Mouse (Mus musculus): Measurements from ENCODE around the gene Lrp10. TPM values are rescaled to one million over a fixed set of nuclear protein-coding genes. Genes with fewer than 3 reads are reported as not detected.
A peak's percentile ranks its signal among the peaks of the same experiment; 100 is the strongest.

The Lrp10 gene
- total RNA-seq, 4 experiments from 2014 or later, result 32.0 to 44.8 (median 36.7) TPM

- peak in 1 of 2 experiments; percentile 48 for DNase-seq (ENCODE audit: low spot score in 2 of 2)
These were observed 30.8 kb upstream of the Lrp10 start for GRCm38 (mm10) chr14:54432837-54433830.

GRCm38 (mm10) chr14:54433941-54434531 lies 29.9 kb upstream of the Lrp10 start:
- DNase-seq (ENCODE audit: low spot score in 2 of 2), result no peak

DNA sequence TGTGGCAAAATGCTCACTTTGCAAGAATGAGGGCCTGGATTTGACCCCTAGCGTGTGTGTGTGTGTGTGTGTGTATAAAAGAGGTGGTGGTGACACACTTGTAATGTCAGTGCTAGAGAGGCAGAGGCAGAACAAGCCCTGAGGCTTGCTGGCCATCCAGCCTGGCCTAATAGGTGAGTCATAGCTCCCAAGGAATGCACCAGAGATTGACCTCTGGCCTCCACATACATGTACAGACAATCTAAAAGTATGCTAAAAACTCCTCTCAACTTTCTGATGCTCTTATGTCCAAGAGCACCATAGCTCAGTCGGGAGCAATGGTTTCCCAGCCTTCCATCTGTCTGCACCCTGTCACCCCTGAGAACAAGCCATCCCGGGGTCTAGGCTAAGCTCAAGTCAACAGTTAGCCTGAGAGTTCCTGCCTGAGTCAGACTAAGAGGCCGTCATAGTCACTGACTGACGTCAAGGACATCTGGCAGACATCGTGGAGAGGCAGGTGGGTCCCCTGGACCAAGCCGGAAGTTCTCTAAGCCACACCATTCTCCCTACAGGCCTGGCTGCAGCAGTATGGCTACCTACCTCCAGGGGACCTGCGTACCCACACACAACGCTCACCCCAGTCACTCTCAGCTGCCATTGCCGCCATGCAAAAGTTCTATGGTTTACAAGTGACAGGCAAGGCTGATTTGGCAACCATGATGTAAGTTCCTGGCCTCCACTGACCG lies 28.6 kb upstream of the Lrp10 start:
- no peak for DNase-seq (ENCODE audit: low spot score in 2 of 2)

GRCm38 (mm10) chr14:54439155-54439554 lies 24.8 kb upstream of the Lrp10 start:
- DNase-seq (ENCODE audit: low spot score in 2 of 2), result no peak

DNA sequence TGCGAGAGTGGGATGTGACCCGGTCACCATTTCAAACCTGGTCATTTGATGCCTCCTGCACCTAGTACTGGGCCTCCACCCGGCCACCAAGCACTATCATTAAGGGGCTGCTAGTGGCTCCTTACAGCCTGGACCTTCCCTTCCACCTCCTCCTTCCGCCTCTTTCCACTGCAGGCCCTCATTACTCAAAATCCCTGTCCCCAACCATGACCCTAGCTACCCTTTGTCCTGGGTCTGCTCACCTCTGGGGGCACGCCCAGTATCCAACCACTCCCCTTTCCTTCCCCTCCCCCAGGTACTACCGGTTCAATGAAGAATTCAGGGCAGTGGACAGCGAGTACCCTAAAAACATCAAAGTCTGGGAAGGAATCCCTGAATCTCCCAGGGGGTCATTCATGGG lies 24.3 kb upstream of the Lrp10 start:
- no peak for DNase-seq (ENCODE audit: low spot score in 2 of 2)

- no peak for DNase-seq (ENCODE audit: low spot score in 2 of 2)
These were observed 23.4 kb upstream of the Lrp10 start for GRCm38 (mm10) chr14:54440538-54440937.

- no peak for DNase-seq (ENCODE audit: low spot score in 2 of 2)
These were observed 22.6 kb upstream of the Lrp10 start for GRCm38 (mm10) chr14:54441365-54441764.

DNA sequence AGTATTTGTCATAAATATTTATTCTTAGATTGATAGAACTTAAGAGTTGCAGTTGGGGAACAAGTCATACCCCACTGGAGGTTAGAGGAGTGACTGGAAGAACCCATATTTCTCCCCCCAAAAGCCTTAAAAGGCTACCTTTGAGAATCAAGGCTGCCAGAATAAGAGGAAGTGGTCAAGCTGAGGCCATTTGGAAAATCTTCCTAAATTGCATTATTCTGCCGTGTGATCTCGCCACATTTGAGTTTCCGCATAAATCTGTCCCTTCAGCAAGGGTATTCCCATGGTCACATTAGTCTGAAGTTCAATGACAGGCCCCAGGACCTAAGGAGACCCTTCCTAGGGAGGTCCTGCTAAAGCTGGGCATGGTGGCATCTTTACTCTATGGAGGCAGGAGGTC lies 21.4 kb upstream of the Lrp10 start:
- no peak for DNase-seq (ENCODE audit: low spot score in 2 of 2)

DNA sequence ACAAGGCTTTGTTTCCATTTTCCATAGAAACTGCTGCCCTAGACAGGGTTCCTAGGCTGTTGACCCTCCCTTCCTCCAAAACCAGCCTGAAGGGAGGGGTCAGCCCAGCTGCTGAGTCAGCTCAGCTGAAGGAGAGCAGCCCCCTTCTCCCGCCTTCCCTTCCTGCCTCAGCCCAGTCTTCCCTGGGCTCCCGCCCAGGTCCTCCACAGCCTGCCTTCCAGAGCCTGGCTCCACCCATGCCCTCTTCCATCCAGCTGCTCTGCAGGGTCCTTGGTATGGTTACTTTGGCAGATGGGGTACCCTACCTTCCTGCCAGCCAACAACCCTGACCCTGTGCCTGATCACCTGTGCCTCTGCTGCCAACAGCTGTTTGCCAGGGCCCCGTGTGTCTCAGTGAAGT lies 20.7 kb upstream of the Lrp10 start:
- DNase-seq (ENCODE audit: low spot score in 2 of 2), result no peak

GRCm38 (mm10) chr14:54443712-54444618 lies 20.0 kb upstream of the Lrp10 start:
- DNase-seq (ENCODE audit: low spot score in 2 of 2), result no peak

DNA sequence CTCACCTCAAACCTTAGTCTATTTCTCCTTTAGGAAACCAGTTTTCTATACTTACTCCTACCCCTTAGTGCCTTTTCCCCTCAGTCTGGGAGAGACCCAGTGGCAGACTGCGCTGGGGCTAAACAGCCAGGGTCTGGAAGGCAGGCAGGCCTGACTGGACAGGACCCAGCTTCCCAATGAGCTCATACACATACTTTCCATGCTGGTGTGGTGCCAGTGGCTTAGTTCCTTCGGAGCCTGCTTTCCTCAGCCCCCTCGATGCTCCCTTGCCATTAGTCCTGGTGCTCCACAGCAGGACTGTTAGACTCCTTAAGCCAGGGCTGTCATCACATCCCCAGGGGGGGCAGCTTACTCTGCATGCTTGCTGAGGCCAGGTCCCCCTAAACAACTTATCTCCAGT lies 18.5 kb upstream of the Lrp10 start:
- DNase-seq (ENCODE audit: low spot score in 2 of 2), result no peak

DNA sequence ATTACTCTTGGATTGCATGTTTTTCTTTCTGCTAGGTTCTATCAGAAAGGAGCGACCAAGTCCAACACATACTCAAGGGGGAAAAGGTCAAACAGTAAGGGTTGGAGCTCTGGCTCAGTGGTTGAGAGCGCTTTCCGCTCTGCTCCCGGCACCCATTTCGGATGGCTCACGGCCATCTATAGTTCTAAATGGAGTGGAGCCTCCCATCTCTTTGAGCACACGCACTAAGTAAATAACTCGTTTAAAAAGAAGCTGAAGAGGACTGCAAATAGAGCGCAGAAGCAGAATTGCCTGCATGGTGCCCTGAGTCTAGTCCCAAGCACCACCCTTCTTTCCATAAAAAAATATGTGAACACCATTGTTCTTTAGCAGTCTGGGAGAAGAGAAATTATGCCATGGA lies 10.4 kb upstream of the Lrp10 start:
- no peak for DNase-seq (ENCODE audit: low spot score in 2 of 2)

GRCm38 (mm10) chr14:54454669-54455528 lies 9.0 kb upstream of the Lrp10 start:
- DNase-seq (ENCODE audit: low spot score in 2 of 2), result no peak

GRCm38 (mm10) chr14:54457907-54458569 lies 5.9 kb upstream of the Lrp10 start:
- no peak for DNase-seq (ENCODE audit: low spot score in 2 of 2)

DNA sequence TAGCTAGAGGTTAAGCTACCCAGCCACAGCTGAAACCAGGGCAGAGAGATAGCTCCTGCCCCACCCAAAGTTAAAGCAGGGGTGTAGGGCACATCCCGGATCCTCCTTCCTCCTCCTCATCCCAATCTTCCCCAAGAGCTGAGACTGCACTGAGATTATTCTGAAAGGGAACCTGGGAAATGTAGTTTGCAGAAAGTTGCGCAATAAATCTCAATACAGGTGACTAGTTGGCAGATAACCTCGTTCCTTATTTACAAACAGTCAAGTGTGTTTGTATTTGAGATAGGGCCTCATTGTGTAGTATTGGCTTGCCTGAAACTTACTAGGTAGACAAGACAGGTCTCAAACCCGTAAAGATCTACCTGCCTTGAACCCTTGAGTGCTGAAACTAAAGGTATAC lies 1.8 kb upstream of the Lrp10 start:
- no peak for DNase-seq (ENCODE audit: low spot score in 2 of 2)

DNA sequence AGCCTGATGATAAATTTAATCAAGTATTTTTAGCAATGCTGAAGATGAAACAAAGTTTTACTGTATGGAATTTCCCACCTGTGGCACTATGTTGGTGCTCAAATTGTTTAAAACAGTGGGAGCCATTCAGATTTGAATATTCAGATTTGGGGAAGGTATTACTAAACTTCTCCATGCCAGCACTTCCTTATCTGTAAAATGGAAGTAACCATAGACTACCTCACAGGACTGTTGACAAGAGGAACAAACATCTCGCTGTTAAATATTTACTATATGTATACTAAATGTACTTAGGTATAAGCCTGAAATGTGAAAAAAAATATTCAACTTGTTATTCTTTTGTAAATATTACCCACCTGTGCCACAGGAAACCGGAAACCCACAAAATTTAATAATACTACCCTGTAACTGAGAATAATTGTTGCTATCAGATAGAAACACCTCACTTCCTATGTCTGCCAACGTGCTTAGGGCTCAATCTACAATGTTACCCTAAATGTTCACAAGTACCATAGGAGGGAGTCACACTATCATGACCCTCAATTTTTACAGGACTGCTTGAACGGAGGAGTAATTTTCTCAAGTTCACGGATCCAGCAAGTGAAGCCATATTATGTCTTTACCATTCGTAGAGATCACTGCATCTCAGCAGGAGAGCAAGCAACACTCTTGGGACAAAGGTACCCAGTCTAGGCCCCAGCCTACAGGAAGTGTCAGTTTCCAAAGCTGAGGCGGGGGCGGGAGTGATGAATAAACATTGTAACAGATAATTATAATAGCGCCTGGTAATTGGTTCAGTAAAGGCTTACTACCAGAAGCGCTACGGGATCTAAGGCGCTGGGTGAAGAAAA lies 604 bp upstream of the Lrp10 start:
- no peak for DNase-seq (ENCODE audit: low spot score in 2 of 2)

GRCm38 (mm10) chr14:54464293-54465005 lies 512 bp downstream of the Lrp10 start:
- peak in 1 of 2 experiments; percentile 43 for DNase-seq (ENCODE audit: low spot score in 2 of 2)

DNA sequence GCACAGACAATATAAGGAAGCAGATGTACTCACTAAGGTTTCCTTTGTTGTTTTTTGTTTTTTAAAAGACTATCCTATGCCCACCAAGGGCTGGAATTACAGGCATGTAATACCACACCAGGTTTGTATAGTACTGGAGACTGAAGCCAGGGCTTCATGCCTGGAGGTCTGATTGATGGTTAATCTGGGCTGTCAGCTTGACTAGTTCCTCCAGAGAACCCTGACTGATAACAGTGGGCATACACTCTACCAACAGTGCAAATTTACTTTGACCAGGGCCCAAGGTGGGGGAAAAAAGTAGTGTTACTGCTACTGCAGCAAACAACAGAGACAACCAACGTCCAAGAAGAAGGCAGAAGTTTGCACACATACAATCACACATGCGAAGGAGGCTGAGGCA lies 7.5 kb downstream of the Lrp10 start:
- no peak for DNase-seq (ENCODE audit: low spot score in 2 of 2)
